9 mouse cellular contexts compared by ENCODE assay signal in genomic region chr10:31173169-31173686, GRCm38 (mm10).
DNase-seq lines count a peak whose midpoint lies in the region; ATAC-seq and TF ChIP-seq lines count a peak whose summit lies in the region.
"Had no signal": no experiment of that assay in that cellular context is flagged by ENCODE, and none has a peak within 500 bp of the region (broad histone marks: within the 10 kb centered on the region; RNA-seq: fewer than 3 reads in every experiment).

No protein-coding gene starts in this region.

- ATAC-seq in heart, postnatal 0 days (ENCODE audit: insufficient read depth, low read depth): peak; percentile 90
- peak; percentile 83; the same call in 1 of the 2 replicates for ATAC-seq in limb, embryonic 15.5 days (ENCODE audit: insufficient number of reproducible peaks, low FRiP score, low TSS enrichment, low read depth)

- no peak for TF ChIP-seq EP300 in heart, postnatal 0 days (IDR thresholded peaks at IDR 0.05; ENCODE audit: low read depth)

- 14% methylated on average over 15 of the region's 15 CpGs for WGBS in heart, postnatal 0 days
- WGBS in limb, embryonic 15.5 days: 28% methylated on average over 15 of the region's 15 CpGs

- H3K4me2 ChIP-seq in heart, postnatal 0 days (ENCODE audit: low read depth, low read length): 0 out of 2 replicates have a peak overlapping the region, but pooled peaks have one; percentile 3
- no peak overlapping the region for H3K4me2 ChIP-seq in limb, embryonic 15.5 days

- no peak for TF ChIP-seq CTCF in heart, postnatal 0 days (IDR thresholded peaks at IDR 0.05; ENCODE audit: low read depth)

- H3K9me3 ChIP-seq in heart, postnatal 0 days (replicated peaks; ENCODE audit: control insufficient read depth, low read length): no peaks in the 10 kb centered on the region
- H3K9me3 ChIP-seq in limb, embryonic 15.5 days: no peaks in the 10 kb centered on the region

- H3K36me3 ChIP-seq in heart, postnatal 0 days (replicated peaks; ENCODE audit: control insufficient read depth, insufficient read depth, low read length): no peaks in the 10 kb centered on the region
- H3K36me3 ChIP-seq in limb, embryonic 15.5 days: no peaks in the 10 kb centered on the region

- H3K9ac ChIP-seq in heart, postnatal 0 days (replicated peaks; ENCODE audit: low read depth, low read length): peak overlapping the region; percentile 40; the same call in 1 of the 2 replicates
- H3K9ac ChIP-seq in limb, embryonic 15.5 days: no peak overlapping the region

- DNase-seq in urinary bladder, adult 2 months (ENCODE audit: low spot score): peak; percentile 21
- DNase-seq in urinary bladder, postnatal 10 days (ENCODE audit: low spot score): no peak
- DNase-seq in forelimb bud, embryonic 11.5 days (ENCODE audit: low read depth, low spot score): peak; percentile 2
- DNase-seq in heart, postnatal 0 days (ENCODE audit: low spot score): peak; percentile 77
- DNase-seq in kidney, postnatal 14 days: peak; percentile 73
- DNase-seq in right cerebral cortex, adult 2 months (ENCODE audit: low spot score in 2 of 2): peak; percentile 14 to 43
- no peak for DNase-seq in thymus, postnatal 14 days

- peaks cover 14% of the 10 kb centered on the region for H3K4me1 ChIP-seq in heart, postnatal 0 days (ENCODE audit: control insufficient read depth, insufficient read depth)
- H3K4me1 ChIP-seq in limb, embryonic 15.5 days: peaks cover 12% of the 10 kb centered on the region

- H3K27me3 ChIP-seq in heart, postnatal 0 days (ENCODE audit: control insufficient read depth, insufficient read depth, low read length): no peaks in the 10 kb centered on the region
- no peaks in the 10 kb centered on the region for H3K27me3 ChIP-seq in limb, embryonic 15.5 days
- H3K27me3 ChIP-seq: CH12.LX had no signal

- no peak overlapping the region for H3K4me3 ChIP-seq in heart, postnatal 0 days (ENCODE audit: low read depth, low read length)
- no peak overlapping the region for H3K4me3 ChIP-seq in limb, embryonic 15.5 days

- H3K27ac ChIP-seq in heart, postnatal 0 days (ENCODE audit: low read depth): peak overlapping the region; percentile 81
- H3K27ac ChIP-seq in limb, embryonic 15.5 days: peak overlapping the region; percentile 40

Comparison
In these comparisons a context has a peak if more than half of its experiments do, and no peak if none do; other contexts are left out.
1. DNase-seq: peak in urinary bladder, adult 2 months (single experiment), forelimb bud, embryonic 11.5 days (single experiment), heart, postnatal 0 days (single experiment), kidney, postnatal 14 days (single experiment) and right cerebral cortex, adult 2 months (2 of 2); none in urinary bladder, postnatal 10 days (single experiment) and thymus, postnatal 14 days (single experiment).